Mouse (Mus musculus) cerebellum, adult 2 months (tissue): Measurements from ENCODE around the gene Atxn7l3.

Experiments
- CTCF ChIP-seq: fragments of 200-500 bp; IDR thresholded peaks from 2 replicates; pipeline ENCODE4 v1.5.1; 2011; ENCODE audit warnings: low read depth, mild to moderate bottlenecking, control low read depth, low read length, moderate library complexity, borderline replicate concordance; ENCODE audit not compliant: insufficient read depth
- POLR2A ChIP-seq: fragments of 200-500 bp; IDR thresholded peaks from 2 replicates; pipeline ENCODE4 v1.6.1; 2011; ENCODE audit warnings: low read length, control low read depth, borderline replicate concordance; ENCODE audit not compliant: insufficient read depth

DNA sequence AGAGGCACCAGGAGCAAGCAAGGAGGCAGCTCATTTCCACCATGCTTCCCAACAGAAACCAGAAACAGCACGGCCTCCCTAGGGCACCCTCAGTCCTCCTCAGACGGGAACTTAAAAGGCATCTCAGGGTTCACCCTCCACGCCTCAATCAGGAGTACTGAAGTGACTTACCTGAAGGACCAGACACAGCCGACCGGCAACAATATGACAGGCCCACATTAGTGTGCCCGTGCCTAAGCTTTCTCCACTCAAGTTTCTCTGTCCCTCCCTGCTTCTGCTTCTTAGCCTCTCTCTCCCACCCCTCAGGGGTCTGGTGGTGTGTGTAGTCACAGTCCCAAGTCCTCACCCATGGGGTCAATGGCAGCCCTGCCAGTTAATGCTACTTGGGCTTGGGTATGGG, 16.2 kb upstream of the Atxn7l3 start:
- TF ChIP-seq CTCF, result no peak
- no peak for TF ChIP-seq POLR2A
